Mouse (Mus musculus) forelimb bud, embryonic 11.5 days (tissue): ENCODE data around the gene Eps15l1.

ENCODE experiments used
- DNase-seq: peaks from one replicate; pipeline ENCODE4 v3.0.0-alpha.2; 2012; ENCODE audit warnings: low read depth, low spot score

Eps15l1 gene

DNA sequence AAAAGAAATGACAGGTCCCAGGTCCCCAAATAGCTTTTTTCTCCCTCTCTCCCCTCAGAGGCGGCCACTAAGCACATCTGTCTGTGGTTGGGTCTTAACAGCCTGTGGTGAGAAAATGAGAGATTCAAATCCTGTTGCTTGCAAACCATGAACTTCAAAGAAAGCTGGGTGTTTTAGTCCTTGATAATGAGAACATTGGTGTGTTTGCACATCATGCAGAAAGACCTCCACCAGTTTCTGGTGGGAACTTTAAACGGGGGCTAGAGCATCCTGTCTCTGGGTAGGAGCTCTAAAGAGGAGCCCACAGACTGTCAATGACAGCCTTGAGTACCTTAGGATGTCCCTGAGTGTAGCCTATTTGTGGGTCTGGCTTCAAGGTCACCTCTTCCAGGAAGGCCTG lies 130.2 kb downstream of the Eps15l1 start:
- DNase-seq = no peak
